Mouse (Mus musculus): ENCODE data around the gene Megf9. TPM values are rescaled to one million over a fixed set of nuclear protein-coding genes. Genes with fewer than 3 reads are reported as not detected.
A peak's percentile ranks its signal among the peaks of the same experiment; 100 is the strongest.

The Megf9 gene
- polyA plus RNA-seq, 1 experiment from 2014 or later, result 4.3 TPM

GRCm38 (mm10) chr4:70509565-70509964 is 25.2 kb downstream of the Megf9 start:
- ATAC-seq (ENCODE audit: low read depth), result no peak
- no peak overlapping the region for H3K4me2 ChIP-seq (ENCODE audit: low read depth, low read length)
- no peaks in the 10 kb centered on the region for H3K36me3 ChIP-seq (ENCODE audit: control insufficient read depth, insufficient read depth)
- no peak overlapping the region for H3K27ac ChIP-seq (ENCODE audit: low read length)
- H3K9ac ChIP-seq (ENCODE audit: low read depth, low read length), result no peak overlapping the region
- no peak overlapping the region for H3K4me3 ChIP-seq (ENCODE audit: low read depth, low read length)
- H3K27me3 ChIP-seq (ENCODE audit: control insufficient read depth, insufficient read depth, low read depth, low read length), result no peaks in the 10 kb centered on the region
- 33% methylated on average over 2 of the region's 2 CpGs for whole genome bisulfite sequencing (ENCODE audit: insufficient replicate concordance)
- H3K9me3 ChIP-seq (replicated peaks; ENCODE audit: control insufficient read depth, low read length), result no peaks in the 10 kb centered on the region
- H3K4me1 ChIP-seq (ENCODE audit: control insufficient read depth, low read depth, low read length), result no peaks in the 10 kb centered on the region

GRCm38 (mm10) chr4:70508207-70508606 is 26.6 kb downstream of the Megf9 start:
- Histone ChIP-seq H3K27ac (ENCODE audit: low read length) (no peak overlapping the region), H3K9me3 (replicated peaks; ENCODE audit: control insufficient read depth, low read length) (no peaks in the 10 kb centered on the region), H3K27me3 (ENCODE audit: control insufficient read depth, insufficient read depth, low read depth, low read length) (no peaks in the 10 kb centered on the region), H3K9ac (ENCODE audit: low read depth, low read length) (no peak overlapping the region), H3K4me2 (ENCODE audit: low read depth, low read length) (no peak overlapping the region), H3K4me1 (ENCODE audit: control insufficient read depth, low read depth, low read length) (no peaks in the 10 kb centered on the region), H3K36me3 (ENCODE audit: control insufficient read depth, insufficient read depth) (no peaks in the 10 kb centered on the region), H3K4me3 (ENCODE audit: low read depth, low read length) (no peak overlapping the region)
- WGBS (ENCODE audit: insufficient replicate concordance), result 79% methylated on average over 1 of the region's 1 CpGs
- ATAC-seq (ENCODE audit: low read depth), result no peak

DNA sequence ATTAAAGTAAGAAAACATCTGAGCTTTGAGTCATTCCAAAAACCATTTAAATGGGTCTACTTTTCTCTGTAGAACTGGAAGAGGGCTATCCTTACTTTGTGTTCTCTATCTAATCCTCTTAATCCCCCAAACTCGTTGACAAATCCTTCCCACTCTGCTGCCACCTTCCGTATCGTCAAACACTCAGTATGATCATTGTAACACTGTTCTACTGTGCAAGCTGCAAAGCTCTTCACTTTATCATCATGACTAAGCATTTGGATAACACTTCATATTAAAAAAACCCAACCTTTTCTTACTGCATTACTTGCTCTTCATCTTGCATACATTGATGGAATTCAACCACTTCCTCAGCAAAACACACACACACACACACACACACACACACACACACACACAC is 28.8 kb downstream of the Megf9 start:
- H3K36me3 ChIP-seq (ENCODE audit: control insufficient read depth, insufficient read depth), result no peaks in the 10 kb centered on the region
- WGBS (ENCODE audit: insufficient replicate concordance), result 70% methylated on average over 3 of the region's 3 CpGs
- no peaks in the 10 kb centered on the region for H3K4me1 ChIP-seq (ENCODE audit: control insufficient read depth, low read depth, low read length)
- H3K27me3 ChIP-seq (ENCODE audit: control insufficient read depth, insufficient read depth, low read depth, low read length), result no peaks in the 10 kb centered on the region
- no peak for ATAC-seq (ENCODE audit: low read depth)
- H3K9me3 ChIP-seq (replicated peaks; ENCODE audit: control insufficient read depth, low read length), result no peaks in the 10 kb centered on the region
- no peak overlapping the region for H3K4me2 ChIP-seq (ENCODE audit: low read depth, low read length)
- no peak overlapping the region for H3K27ac ChIP-seq (ENCODE audit: low read length)
- H3K9ac ChIP-seq (ENCODE audit: low read depth, low read length), result no peak overlapping the region
- no peak overlapping the region for H3K4me3 ChIP-seq (ENCODE audit: low read depth, low read length)

DNA sequence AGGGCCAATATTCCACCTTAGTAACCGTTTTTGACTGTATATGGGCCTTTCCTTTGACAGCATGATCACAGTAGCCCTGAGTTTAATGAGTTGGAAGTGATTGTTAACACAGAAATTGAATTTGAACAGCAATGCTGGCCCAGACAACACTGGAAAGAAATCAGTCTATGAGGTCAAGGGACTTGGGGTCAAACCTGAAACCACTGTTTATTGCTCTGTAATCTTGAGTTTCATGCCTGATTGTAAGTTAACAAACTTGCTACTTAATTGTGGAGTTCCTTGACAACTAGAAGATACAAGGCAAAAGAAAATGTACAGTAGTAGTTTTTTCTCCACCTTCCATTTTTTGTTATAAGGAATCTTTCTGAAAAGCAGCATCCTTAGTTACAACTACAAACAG is 31.0 kb downstream of the Megf9 start:
- no peak for ATAC-seq (ENCODE audit: low read depth)
- H3K4me2 ChIP-seq (ENCODE audit: low read depth, low read length), result no peak overlapping the region
- 53% methylated on average over 1 of the region's 1 CpGs for WGBS (ENCODE audit: insufficient replicate concordance)
- H3K27me3 ChIP-seq (ENCODE audit: control insufficient read depth, insufficient read depth, low read depth, low read length), result no peaks in the 10 kb centered on the region
- no peaks in the 10 kb centered on the region for H3K4me1 ChIP-seq (ENCODE audit: control insufficient read depth, low read depth, low read length)
- no peak overlapping the region for H3K9ac ChIP-seq (ENCODE audit: low read depth, low read length)
- H3K9me3 ChIP-seq (replicated peaks; ENCODE audit: control insufficient read depth, low read length), result no peaks in the 10 kb centered on the region
- H3K4me3 ChIP-seq (ENCODE audit: low read depth, low read length), result no peak overlapping the region
- no peak overlapping the region for H3K27ac ChIP-seq (ENCODE audit: low read length)
- H3K36me3 ChIP-seq (ENCODE audit: control insufficient read depth, insufficient read depth), result no peaks in the 10 kb centered on the region

GRCm38 (mm10) chr4:70499285-70499684 is 35.5 kb downstream of the Megf9 start:
- H3K27me3 ChIP-seq (ENCODE audit: control insufficient read depth, insufficient read depth, low read depth, low read length), result no peaks in the 10 kb centered on the region
- H3K4me2 ChIP-seq (ENCODE audit: low read depth, low read length), result no peak overlapping the region
- no peak overlapping the region for H3K4me3 ChIP-seq (ENCODE audit: low read depth, low read length)
- H3K4me1 ChIP-seq (ENCODE audit: control insufficient read depth, low read depth, low read length), result no peaks in the 10 kb centered on the region
- 70% methylated on average over 3 of the region's 3 CpGs for WGBS (ENCODE audit: insufficient replicate concordance)
- no peak overlapping the region for H3K9ac ChIP-seq (ENCODE audit: low read depth, low read length)
- H3K9me3 ChIP-seq (replicated peaks; ENCODE audit: control insufficient read depth, low read length), result no peaks in the 10 kb centered on the region
- no peak overlapping the region for H3K27ac ChIP-seq (ENCODE audit: low read length)
- H3K36me3 ChIP-seq (ENCODE audit: control insufficient read depth, insufficient read depth), result no peaks in the 10 kb centered on the region
- ATAC-seq (ENCODE audit: low read depth), result no peak

DNA sequence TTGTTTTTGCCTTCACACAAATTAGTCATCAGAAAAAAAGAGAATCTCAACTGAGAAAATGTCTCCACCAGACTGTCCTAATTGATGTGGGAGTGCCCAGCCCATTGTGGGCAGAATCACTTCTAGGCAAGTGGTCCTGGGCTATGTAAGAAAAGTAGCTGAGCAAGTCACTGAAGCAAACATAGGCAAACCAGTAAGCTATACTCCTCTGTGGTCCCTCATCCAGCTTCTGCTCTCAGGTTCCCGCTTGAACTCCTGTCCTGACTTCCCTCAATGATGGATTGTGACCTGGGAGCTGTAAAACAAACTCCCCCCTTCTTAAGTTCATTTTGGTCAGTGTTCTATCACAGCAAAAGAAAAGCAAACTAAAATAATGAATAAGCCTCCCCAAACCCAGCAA is 37.8 kb downstream of the Megf9 start:
- Histone ChIP-seq H3K27me3 (ENCODE audit: control insufficient read depth, insufficient read depth, low read depth, low read length) (no peaks in the 10 kb centered on the region), H3K9me3 (replicated peaks; ENCODE audit: control insufficient read depth, low read length) (no peaks in the 10 kb centered on the region), H3K36me3 (ENCODE audit: control insufficient read depth, insufficient read depth) (no peaks in the 10 kb centered on the region), H3K4me3 (ENCODE audit: low read depth, low read length) (no peak overlapping the region), H3K27ac (ENCODE audit: low read length) (no peak overlapping the region), H3K4me1 (ENCODE audit: control insufficient read depth, low read depth, low read length) (no peaks in the 10 kb centered on the region), H3K9ac (ENCODE audit: low read depth, low read length) (no peak overlapping the region), H3K4me2 (ENCODE audit: low read depth, low read length) (no peak overlapping the region)
- no peak for ATAC-seq (ENCODE audit: low read depth)
- WGBS (ENCODE audit: insufficient replicate concordance), result 50% methylated on average over 1 of the region's 1 CpGs

- H3K4me1 ChIP-seq (ENCODE audit: control insufficient read depth, low read depth, low read length), result no peaks in the 10 kb centered on the region
- H3K4me3 ChIP-seq (ENCODE audit: low read depth, low read length), result no peak overlapping the region
- H3K9me3 ChIP-seq (replicated peaks; ENCODE audit: control insufficient read depth, low read length), result no peaks in the 10 kb centered on the region
- H3K4me2 ChIP-seq (ENCODE audit: low read depth, low read length), result no peak overlapping the region
- 44% methylated on average over 2 of the region's 2 CpGs for WGBS (ENCODE audit: insufficient replicate concordance)
- no peak for ATAC-seq (ENCODE audit: low read depth)
- no peaks in the 10 kb centered on the region for H3K27me3 ChIP-seq (ENCODE audit: control insufficient read depth, insufficient read depth, low read depth, low read length)
- H3K27ac ChIP-seq (ENCODE audit: low read length), result no peak overlapping the region
- H3K36me3 ChIP-seq (ENCODE audit: control insufficient read depth, insufficient read depth), result no peaks in the 10 kb centered on the region
- no peak overlapping the region for H3K9ac ChIP-seq (ENCODE audit: low read depth, low read length)
Observed at GRCm38 (mm10) chr4:70489792-70490191, 45.0 kb downstream of the Megf9 start.

GRCm38 (mm10) chr4:70488415-70488814 is 46.4 kb downstream of the Megf9 start:
- WGBS (ENCODE audit: insufficient replicate concordance), result 75% methylated on average over 3 of the region's 3 CpGs
- no peaks in the 10 kb centered on the region for H3K27me3 ChIP-seq (ENCODE audit: control insufficient read depth, insufficient read depth, low read depth, low read length)
- no peak overlapping the region for H3K9ac ChIP-seq (ENCODE audit: low read depth, low read length)
- no peak overlapping the region for H3K4me2 ChIP-seq (ENCODE audit: low read depth, low read length)
- no peak overlapping the region for H3K4me3 ChIP-seq (ENCODE audit: low read depth, low read length)
- ATAC-seq (ENCODE audit: low read depth), result no peak
- H3K27ac ChIP-seq (ENCODE audit: low read length), result no peak overlapping the region
- H3K36me3 ChIP-seq (ENCODE audit: control insufficient read depth, insufficient read depth), result no peaks in the 10 kb centered on the region
- no peaks in the 10 kb centered on the region for H3K4me1 ChIP-seq (ENCODE audit: control insufficient read depth, low read depth, low read length)
- no peaks in the 10 kb centered on the region for H3K9me3 ChIP-seq (replicated peaks; ENCODE audit: control insufficient read depth, low read length)

- Histone ChIP-seq H3K4me1 (ENCODE audit: control insufficient read depth, low read depth, low read length) (no peaks in the 10 kb centered on the region), H3K36me3 (ENCODE audit: control insufficient read depth, insufficient read depth) (no peaks in the 10 kb centered on the region), H3K9me3 (replicated peaks; ENCODE audit: control insufficient read depth, low read length) (no peaks in the 10 kb centered on the region), H3K4me3 (ENCODE audit: low read depth, low read length) (no peak overlapping the region), H3K27ac (ENCODE audit: low read length) (no peak overlapping the region), H3K27me3 (ENCODE audit: control insufficient read depth, insufficient read depth, low read depth, low read length) (no peaks in the 10 kb centered on the region), H3K4me2 (ENCODE audit: low read depth, low read length) (no peak overlapping the region), H3K9ac (ENCODE audit: low read depth, low read length) (no peak overlapping the region)
- ATAC-seq (ENCODE audit: low read depth), result peak; percentile 84
- 44% methylated on average over 2 of the region's 2 CpGs for WGBS (ENCODE audit: insufficient replicate concordance)
Observed at GRCm38 (mm10) chr4:70484134-70484533, 50.7 kb downstream of the Megf9 start.

DNA sequence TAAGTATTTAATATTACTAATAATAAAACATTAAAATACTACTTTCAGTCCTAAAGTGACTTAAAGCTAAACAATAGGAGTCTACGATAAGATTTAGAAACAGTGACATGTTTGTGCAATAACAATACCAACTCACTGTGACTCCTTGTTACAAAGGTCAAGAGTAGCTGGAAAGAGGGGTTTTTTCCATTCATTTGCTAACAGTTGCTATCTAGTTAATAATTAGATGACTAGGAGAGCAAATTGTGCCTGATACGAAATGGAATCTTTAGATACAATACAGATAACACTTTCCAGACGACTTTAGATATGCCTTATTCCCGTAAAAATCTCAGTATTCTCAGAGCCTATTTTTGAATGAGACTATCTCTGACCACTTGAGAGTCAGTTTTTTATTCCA is 52.9 kb downstream of the Megf9 start:
- peak; percentile 72 for ATAC-seq (ENCODE audit: low read depth)
- H3K4me2 ChIP-seq (ENCODE audit: low read depth, low read length), result no peak overlapping the region
- H3K9me3 ChIP-seq (replicated peaks; ENCODE audit: control insufficient read depth, low read length), result no peaks in the 10 kb centered on the region
- H3K27me3 ChIP-seq (ENCODE audit: control insufficient read depth, insufficient read depth, low read depth, low read length), result no peaks in the 10 kb centered on the region
- no peaks in the 10 kb centered on the region for H3K4me1 ChIP-seq (ENCODE audit: control insufficient read depth, low read depth, low read length)
- no peak overlapping the region for H3K4me3 ChIP-seq (ENCODE audit: low read depth, low read length)
- 54% methylated on average over 4 of the region's 4 CpGs for WGBS (ENCODE audit: insufficient replicate concordance)
- no peak overlapping the region for H3K27ac ChIP-seq (ENCODE audit: low read length)
- no peak overlapping the region for H3K9ac ChIP-seq (ENCODE audit: low read depth, low read length)
- no peaks in the 10 kb centered on the region for H3K36me3 ChIP-seq (ENCODE audit: control insufficient read depth, insufficient read depth)
